Mouse (Mus musculus) yolk sac, embryonic 10.5 days (tissue): ENCODE data around the gene Rpl31.

Experiments used
- DNase-seq: peaks from one replicate; pipeline ENCODE4 v3.0.0-alpha.2; 2017; ENCODE audit warnings: low spot score

Gene Rpl31

DNA sequence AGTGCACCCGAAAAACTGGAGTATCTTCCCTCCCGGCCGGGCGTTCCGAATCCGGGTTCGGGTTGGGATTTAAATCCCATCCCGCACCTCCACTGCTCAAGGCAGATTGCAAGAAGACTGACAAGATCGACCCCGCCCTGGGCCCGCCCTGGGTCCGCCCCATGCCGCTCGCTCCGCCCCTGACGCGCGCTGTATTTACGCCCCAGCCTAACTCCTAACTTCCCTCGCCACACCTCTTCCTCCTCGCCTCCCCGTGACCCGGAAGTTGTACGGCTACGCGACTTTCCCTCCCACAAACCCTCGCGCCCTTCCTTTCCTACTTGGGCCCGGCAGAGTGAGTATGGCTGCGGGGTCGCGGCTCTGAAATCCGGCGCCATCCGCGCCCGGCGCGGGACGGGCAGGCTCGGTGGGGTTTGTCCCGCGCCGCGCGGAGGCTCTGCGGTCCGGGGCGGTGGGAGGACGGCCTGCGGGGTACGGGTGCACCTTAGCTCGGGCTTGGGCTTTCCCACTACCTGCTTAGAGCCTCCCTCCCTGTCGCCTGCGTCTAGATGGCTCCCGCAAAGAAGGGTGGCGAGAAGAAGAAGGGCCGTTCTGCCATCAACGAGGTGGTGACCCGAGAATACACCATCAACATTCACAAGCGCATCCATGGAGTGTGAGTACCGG is at the start of gene Rpl31:
Gene Rpl31 (plus strand): TSS at position 242 of the 666 bp plus-strand sequence.
- peak; percentile 98 for DNase-seq

DNA sequence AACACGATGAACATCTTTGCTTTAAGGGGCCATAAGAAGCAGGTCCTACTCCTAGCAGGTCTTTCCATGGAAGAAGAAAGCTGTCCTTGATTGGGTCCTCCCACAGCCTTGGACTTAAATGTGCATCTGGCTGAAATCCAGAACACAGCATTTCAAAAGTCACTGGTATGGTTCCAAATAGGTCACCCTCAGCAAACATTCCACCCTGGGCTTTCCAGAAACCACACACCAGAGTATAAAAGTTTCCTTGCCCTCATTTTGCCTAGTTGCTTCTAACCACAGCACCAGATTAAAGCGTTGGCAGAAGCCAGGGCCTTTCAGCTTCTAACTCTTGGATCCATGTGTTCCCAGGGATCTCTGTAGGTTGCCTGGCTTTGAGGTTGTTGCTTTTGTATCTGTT is 49.7 kb upstream of the Rpl31 start:
- DNase-seq, result no peak

DNA sequence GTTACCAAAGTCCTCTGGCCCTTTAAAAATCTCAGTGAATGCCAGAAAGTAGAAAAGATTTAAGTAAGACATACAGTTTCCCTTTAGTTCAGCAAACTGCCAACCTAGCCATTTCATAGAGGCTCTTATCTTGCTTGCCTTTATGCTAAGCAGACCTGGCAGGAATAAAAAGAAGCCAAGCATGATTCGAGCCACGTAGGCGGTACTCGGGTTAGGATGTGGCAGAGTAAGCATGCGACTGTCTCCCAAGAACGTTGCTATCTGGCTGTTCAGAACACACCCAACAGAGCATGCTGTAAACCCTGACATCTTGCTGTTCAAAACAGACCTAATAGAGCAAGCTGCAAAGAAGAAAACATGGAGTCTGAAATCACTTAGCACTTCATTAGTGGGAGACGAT is 48.8 kb upstream of the Rpl31 start:
- DNase-seq, result no peak

DNA sequence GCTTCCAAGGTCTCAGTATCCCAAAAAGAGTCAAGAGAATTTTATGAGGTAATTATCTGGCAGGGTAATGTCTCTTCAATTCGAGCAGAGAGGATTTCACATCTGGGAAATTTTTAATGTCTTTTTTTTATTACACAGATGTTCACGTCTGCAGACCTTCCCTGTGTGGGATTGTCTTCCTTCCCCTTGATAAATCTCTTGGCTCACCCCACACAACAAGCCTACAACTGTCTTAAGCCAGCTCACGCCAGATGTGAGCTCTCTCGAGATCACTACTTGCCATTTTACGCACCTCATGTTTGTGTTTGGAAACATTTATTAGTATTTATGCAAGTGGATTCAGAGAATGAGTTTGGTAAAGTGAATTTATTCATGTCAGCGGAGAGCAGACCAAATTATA is 45.7 kb upstream of the Rpl31 start:
- no peak for DNase-seq

DNA sequence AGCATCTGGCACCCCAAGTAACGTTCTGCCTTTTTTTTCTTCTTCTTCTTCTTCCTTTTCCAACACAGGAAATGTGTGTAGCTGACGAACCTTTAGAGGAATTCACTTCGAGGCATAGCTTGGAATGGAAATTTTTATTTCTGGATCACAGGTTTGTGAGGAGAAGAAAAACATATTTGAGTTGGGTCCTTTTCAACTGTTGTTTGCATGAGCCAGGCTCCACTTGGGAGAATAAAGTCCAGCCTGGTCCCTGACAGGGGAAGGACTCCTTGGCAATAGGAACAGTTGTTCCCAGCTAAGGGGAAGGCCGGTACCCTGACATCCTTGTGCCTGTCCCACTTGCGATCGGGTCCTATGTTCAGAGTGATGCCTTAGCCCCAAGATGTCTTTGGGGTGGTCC is 42.4 kb upstream of the Rpl31 start:
- no peak for DNase-seq

DNA sequence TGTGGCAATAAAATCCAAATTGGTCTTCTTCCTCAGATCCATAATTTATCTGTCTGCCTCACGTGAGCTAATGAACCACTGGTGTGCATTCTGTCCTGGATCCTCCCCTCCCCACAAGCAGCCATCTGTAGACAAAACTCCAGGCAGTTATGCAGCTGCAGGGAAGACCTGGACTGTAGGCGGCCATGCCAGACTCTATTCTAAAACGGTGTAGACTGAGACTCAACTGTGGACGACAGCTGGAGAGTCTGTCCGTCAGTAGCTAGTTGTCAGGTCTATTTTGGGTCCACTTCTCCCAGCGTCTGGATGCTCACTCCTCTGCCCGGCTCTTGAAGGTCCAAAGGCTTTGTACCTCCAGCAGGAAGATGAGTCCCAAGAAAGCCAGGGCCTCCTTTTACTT is 40.1 kb upstream of the Rpl31 start:
- no peak for DNase-seq

DNA sequence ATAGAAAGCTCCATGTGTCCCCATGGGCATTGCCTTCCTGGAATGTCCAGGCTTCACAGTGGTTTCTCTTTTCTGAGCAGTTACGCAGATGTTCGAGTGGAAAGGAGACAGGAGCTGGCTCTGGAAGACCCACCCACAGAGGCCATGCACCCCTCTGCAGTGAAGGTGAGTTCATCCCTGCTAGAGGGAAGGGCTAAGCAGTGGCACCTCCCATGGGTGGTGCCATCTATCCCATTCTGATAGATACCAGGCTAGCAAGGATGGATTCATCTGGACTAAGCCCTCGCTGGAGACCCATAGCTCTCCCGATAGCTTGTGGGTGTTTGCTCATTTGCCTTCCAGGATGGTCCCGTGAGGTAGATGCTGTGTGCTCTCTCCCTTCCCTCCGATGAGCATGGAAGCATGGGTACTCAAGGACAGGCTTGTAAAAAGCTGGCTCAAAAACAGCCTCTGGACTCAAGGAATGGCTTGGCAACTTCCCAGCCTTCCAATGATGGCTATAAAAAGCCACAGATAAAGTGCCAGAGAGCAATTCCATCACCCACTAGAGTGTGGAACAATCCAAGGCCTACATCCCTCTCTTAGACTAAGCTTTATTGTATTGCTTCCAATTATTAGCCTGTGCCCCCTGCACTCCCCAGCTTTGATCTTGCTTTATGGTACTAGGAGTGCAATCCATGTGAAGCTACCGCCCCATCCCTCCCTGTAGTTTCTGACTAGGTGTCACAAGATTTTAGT is 36.6 kb upstream of the Rpl31 start:
- DNase-seq, result no peak

DNA sequence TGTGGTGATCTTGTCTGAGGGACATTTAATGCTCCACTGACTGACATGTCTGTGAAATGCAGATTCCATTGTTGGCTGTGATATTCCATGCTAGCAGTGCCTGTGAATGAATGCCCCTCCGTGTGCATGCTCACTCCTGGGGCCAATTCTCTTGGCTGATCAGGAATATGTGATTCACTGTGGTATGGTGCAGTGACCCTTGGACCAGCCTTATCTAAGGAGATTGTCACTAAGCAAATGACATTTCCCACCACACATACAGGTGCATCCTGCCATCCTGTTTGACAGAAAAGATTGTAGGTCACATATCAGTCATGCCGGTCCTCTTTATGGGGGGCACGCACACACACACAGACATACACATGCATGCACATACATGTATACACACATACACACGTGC is 35.2 kb upstream of the Rpl31 start:
- DNase-seq, result no peak

DNA sequence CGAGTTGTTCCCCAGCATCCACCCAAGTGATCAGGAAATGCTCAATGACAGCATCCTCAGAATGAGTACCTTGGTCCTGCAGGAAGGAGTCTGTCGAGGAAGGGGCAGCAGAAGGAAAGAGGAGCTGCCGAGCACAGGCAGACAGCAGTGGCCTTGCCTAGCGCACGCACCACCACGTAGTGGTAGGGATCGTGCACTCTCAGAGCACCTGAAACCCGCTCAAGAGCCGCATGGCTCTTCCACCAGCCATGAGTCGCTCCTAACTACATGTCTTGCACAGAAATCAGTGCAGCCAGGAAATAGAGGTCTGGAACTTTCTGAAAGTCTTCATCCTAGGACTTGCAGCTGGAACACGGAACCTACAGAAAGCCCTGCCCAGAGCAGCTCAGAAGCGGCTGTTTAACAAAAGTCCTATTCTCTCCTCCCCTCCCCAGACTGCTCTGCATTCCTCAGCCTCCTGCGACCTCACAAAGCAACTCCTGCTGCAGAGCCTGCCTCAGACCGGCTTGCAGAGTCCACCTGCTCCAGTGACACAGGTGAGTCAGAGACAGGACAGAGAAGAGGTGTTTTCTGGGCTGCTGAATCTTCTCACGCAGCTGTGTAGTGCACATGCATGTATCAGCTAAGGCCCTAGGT is 32.0 kb upstream of the Rpl31 start:
- DNase-seq, result no peak

DNA sequence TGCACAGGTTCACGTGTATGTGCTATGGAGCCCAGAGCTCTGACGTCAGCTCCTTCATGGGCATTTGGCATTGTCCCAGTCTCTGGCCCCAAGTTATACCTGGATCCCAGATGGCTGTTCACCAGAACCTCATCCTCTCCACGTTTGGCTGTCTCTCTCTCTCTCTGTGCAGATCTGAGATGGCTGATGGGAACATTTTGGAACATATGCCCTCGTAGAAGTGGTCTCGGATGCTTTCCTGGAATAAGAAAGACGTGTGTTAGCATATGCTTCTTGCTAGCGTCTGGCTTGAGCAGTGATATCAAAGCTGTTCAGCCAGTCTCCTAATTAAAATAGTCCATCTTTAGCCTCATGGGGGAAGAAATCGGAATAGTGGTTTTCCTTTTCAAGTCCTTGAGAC is 30.9 kb upstream of the Rpl31 start:
- DNase-seq, result no peak

DNA sequence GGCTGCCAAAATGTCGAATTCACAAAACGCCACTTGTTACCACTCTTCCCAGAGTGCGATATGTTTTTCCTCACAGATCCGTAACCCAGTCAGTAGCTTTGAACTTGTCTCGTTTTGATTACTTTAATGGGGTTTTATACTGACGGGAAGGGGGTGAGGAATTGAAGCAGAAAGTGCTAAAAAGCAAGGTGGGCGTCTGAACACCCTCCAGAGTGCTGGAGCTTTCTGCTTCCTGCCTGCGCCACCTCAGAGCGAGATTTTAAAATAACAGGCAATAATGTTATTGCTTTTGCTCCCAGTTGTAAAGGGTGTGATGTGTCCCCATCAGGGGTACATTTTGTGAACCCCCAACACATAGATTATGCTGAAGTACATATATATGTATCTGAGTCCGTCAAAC is 28.8 kb upstream of the Rpl31 start:
- DNase-seq, result no peak

DNA sequence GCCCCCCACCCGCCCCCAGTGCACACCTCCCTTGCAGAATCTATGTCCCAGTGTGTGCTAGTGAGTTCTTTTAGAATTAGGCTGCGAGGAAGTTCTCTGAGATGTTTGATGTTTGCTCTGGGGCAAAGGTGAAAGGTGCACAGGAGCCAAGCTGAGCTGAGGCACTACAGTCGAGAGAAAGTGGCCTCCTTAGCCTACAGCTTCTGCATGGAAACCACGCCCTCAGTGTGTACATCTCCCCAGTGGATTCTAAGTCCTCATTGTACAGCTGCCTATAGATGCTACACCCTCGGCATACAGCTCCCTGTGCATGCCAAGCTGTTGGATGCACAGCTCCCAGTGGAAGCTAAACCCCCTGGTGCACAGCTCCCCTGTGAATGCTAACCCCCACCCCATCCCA is 28.2 kb upstream of the Rpl31 start:
- peak; percentile 58 for DNase-seq

DNA sequence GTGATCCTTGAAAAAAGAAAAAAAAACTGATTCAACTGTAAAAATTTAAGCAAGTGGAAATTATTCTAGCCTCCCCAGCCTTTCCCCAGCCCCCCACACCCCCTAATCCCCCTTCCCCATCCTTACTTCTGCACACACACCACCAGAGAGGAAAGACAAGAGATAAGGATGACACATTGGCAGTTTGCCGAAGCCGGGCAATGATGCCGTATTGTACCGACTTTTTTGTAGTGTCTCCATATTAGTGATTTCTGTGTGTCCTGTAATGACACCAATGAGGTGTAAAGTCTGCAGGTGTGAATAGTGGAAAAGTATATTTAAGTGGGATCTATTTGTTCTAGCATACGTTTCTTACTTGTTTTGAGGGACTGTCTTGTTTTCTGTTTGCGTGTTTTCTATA is 27.5 kb upstream of the Rpl31 start:
- DNase-seq, result no peak

DNA sequence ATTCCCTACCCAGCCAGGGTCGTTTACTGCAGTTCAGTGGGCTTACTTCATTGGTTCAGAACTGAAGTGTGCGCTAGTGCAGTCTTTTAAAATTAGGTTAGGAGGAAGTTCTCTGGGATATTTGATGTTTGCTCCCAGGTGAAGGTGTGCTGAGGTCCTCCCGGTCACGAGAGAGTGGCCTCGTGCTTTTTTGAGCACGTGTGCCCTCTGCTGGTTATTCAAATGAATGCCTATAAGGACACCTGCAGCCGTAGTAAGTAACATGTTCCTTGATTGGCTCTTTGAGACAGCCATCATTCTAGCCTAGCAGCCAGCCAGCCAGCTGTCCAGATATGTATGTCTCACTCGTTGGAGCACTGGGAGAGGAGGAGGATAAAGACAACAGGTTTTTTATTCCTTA is 27.0 kb upstream of the Rpl31 start:
- DNase-seq, result peak; percentile 50

DNA sequence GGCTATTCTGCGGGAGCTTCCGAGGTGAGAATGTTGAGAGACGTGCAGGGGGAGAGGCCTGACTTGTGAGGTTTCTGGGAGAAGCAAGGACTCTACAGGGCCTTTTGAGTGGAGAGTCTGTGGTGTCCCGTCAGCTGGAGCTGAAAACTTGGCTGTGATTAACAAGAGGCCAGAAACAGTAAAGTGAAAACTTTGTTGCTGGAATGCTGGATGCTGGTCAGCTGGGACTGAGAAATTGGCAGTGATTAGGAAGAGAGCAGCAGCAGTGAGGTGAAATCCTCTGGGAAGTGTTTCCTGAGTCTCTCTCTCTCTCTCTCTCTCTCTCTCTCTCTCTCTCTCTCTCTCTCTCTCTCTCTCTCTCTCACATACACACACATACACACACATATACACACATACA is 25.8 kb upstream of the Rpl31 start:
- DNase-seq, result no peak

DNA sequence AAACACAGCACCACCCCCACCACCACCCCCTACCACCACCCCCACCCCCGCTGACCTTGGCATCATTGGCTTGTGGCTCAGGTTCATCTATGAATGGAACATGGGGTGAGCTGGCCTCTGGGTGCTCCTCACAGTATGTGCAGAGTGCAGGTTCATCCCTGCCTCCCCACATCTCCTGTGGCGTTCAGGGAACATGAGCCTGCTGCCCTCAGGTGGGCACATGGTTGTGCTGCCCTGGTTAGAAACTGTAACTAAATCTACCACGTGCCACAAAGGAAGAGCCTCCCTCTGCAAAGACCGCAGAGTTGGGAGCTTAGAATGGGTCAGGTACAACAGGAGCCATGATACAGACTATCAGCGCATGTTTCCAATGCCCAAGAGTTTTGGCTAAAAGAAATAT is 24.4 kb upstream of the Rpl31 start:
- no peak for DNase-seq

DNA sequence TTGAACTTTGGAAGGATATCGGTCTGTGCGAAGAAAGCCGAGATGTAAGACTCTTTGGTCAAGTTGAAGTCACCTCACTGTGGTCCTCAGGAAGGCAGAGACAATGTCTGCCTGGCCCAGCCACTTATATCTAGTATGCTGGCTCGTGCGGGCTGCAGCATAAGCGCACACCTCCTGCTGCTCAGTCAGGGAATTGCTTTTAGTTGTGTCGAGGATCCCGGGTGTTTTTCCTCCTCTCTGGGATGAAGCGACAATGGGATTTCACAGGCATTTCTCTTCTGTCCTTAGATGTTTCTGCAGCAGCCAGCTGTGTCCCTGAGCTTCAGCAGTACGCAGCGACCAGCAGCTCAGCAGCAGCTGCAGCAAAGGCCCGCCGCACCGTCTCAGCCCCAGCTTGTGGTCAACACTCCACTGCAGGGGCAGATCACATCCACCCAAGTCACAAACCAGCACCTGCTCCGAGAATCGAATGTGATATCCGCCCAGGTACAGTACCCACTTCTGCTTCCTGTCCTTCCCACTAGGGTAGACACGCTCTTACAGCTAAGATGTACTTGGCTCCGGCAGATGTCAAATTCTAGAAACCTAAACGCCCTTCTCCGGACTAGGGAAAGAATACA is 22.6 kb upstream of the Rpl31 start:
- DNase-seq, result no peak

DNA sequence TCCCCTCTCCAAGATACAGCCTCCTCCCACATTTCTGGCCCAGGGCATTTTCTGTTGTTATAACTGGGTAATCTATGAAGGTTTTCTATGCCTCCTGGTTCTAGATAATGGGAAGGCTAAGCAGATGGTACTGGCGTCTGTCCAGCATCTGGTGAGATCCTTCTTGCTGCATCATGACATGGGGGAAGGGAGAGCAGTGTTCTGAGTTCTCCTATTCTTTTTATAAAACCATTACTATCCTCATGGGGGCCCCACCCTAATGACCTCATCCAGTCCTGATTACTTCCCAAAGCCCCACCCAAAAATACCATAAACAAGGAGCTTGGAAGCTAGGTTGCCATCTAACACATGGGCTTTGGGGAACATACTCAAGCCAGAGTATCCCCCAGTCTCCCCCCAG is 18.6 kb upstream of the Rpl31 start:
- DNase-seq, result no peak

DNA sequence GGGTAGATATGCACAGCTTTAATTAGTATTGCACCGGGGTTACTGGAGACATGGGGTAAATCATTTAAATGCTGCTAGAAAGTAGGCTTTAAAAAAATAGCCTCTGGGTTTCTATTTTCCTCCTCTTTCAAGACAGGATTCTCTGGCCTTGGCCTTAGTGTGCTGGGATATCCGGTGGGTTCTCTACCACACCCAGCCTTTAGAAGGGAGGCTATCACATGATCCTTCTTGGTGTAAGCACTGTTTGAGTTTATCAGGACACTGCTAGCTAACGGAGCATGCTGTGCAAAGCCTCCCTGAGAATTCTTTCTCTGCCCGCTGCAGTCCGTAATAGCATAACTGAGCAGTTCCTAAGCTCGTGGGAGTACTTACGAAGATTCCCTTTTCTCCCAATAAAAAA is 18.2 kb upstream of the Rpl31 start:
- DNase-seq, result no peak

DNA sequence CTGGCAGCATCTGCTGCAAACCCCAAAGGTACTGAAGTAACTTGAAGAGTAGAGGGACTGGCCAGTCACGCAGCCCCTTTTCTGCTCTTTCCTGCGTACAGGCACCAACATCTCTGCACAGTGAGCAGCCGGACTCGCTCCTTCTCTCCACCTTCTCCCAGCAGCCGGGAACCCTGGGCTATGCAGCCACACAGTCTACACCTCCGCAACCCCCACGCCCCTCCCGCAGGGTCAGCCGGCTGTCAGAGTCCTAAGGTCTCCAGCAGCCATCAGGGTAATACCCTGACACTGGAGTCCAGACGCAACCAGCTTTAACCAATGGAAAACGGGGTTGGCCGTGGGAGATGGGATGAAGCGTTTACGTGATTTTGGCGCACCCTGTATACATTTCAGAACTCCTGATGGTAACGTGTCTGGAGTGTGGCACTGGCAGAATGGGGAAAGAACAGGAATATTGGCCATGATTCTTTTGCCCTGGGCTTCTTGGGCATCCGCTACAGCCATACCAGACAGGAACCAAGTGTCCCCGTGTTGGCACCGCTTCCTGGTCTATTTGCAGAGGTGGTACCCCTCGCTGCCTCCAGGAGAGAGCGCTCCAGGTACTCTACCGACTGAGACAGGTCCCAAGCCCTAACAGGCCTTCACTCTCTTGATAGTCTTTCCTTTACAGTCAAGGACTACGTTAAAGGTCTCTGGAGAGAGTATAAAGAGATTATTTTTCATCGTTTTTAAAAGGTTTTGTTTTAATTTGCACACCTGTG is 5.7 kb upstream of the Rpl31 start:
- no peak for DNase-seq

DNA sequence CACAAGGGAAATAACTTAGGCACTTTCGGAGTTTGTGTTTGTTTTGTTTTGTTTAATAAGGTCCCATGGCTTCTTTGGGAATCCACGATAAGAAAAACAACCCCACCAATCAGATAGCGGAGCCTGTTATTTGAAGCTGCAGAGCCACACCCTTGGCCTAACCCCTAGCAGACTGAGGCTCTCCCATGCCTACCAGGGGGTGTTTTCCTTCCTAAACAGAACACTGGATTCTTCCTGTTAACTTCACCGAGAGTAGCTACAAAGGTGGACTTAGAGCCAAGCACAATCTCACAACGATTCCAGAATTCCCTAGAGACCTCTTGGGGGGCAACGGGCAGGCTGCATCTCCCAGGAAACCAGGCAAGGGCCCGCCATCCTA is 5.1 kb upstream of the Rpl31 start:
- DNase-seq, result no peak

DNA sequence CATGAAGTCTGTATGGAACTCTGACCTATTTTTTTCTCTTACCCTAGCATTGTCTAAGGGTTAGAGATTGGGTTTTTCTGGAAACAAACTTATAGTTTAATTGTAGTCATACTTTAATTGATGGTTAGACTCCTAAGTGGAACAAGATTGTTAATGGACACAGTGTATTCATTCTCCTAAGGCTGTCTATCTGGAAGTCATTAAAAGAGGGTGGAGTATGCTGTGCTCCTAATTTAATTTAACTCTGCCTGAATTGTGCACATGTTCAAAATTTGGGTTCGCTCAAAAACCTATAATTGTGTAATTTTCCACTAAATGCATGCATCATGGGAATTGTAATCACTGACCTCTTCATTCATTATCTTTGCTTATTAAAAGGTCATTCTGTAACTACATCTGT is 2.1 kb upstream of the Rpl31 start:
- DNase-seq, result no peak
